Mouse (Mus musculus): ENCODE measurements at regions not wholly inside any gene's neighbourhood (a gene's known extent, or its start where the extent isn't known, plus 50 kb on each side); places are given as distances from the start of the nearest gene placed in this dataset.

GRCm38 (mm10) chr1:57470356-57470755, 63.5 kb upstream of the Tyw5 start:
- no peak for DNase-seq (ENCODE audit: low read depth, low spot score)

DNA sequence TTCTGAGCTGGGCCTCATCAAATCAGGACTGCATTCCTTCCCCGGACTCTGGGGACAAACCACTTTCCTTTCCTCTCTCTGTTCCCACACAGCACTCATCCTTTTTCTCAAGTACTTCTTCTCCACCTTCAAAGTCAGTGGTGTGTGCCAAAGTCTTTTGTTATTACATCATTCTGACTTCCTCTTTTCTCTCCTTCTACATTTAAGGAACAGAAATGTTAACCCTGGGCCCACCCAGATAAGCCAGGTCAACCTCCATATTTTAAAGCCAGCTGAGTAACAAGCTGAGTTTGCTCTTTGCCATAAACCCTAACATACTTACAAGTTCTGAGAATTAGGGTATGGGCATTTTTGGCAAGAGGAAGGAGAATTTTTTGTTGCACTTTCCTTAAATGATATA, 65.3 kb upstream of the Tyw5 start:
- no peak for DNase-seq (ENCODE audit: low read depth, low spot score)

DNA sequence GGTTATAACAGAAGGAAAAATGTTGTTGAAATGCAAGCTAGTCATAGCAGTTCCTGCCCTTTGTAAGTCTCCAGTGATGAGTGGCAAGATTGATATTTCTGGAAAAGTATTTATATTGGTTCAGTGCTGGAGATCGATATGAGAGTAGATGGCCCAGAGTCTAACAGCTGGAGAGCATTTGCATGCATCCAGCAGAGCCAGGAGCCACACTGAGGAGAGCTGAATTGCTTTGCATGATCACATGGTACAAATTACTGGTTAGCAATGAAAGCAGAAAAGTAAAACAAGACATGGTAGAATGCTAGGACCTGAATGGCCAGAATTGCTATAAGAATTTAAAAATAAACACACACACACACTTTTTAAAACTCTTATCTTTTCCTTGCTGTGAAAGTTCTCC, 70.8 kb upstream of the Tyw5 start:
- DNase-seq (ENCODE audit: low read depth, low spot score) = no peak

DNA sequence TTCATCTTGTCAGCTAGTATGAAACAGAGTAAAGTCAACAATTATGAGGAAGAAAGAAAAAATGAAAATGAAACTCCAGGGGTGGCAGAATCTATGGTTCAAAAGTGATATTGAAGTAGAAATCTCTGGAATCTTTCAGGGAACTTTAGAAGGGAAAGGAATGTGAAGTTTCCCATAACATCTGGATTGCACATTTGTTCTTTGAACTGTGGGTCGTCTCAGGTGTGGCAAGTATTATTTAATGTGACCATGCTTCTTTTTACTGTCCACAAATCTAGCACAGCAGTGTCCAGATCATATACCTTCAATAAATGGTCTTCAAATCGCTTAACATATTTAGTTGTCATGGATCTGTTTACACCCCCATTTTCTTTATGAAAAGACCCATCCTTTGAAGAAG, 71.2 kb upstream of the Tyw5 start:
- peak; percentile 44 for DNase-seq (ENCODE audit: low read depth, low spot score)

GRCm38 (mm10) chr1:57478800-57479199, 71.9 kb upstream of the Tyw5 start:
- no peak for DNase-seq (ENCODE audit: low read depth, low spot score)

DNA sequence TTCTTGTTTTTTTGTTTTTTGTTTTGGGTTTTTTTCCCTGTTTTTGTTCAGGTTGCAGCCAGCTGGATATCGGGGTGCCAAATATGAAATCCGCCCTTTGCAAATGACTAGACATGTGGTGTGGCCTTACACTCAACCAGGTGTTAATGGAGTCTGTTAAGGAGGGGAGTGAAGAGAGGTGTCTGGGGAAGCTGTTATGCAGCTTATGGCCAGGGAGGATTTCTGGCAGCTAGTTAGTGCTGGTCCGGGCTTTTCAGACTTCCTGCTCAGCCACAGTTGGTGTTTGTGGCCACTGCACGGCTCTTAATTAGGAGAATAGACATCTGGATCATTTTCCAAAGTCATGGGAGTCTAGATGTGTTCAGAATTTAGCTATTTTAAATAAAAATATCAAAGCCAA, 72.7 kb upstream of the Tyw5 start:
- no peak for DNase-seq (ENCODE audit: low read depth, low spot score)

GRCm38 (mm10) chr1:57489176-57489575, 82.3 kb upstream of the Tyw5 start:
- no peak for DNase-seq (ENCODE audit: low read depth, low spot score)

- no peak for DNase-seq (ENCODE audit: low read depth, low spot score)
Observed at GRCm38 (mm10) chr1:57489588-57489987, 82.7 kb upstream of the Tyw5 start.

DNA sequence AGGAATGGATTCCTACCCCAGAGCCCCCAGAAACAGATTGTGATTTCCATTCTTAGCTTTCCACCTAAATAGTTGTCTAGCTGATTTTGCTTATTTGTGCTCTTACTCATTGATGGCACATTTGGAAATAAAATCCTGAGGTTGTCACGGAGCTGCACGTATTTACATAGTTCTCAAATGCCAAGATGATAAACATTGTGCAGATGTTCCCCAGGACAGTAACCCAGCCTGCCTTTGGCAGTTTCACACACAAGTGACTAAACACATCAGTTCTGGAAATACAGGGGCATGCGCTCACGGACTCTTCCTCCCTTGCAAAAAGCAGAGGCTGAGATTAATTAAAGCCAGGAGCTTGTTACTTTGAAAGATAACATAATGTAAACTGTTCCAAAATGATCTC, 83.1 kb upstream of the Tyw5 start:
- no peak for DNase-seq (ENCODE audit: low read depth, low spot score)

- DNase-seq (ENCODE audit: low read depth, low spot score) = no peak
Observed at GRCm38 (mm10) chr1:57492696-57493095, 85.8 kb upstream of the Tyw5 start.

GRCm38 (mm10) chr1:57497489-57498037, 90.7 kb upstream of the Tyw5 start:
- no peak for DNase-seq (ENCODE audit: low read depth, low spot score)

DNA sequence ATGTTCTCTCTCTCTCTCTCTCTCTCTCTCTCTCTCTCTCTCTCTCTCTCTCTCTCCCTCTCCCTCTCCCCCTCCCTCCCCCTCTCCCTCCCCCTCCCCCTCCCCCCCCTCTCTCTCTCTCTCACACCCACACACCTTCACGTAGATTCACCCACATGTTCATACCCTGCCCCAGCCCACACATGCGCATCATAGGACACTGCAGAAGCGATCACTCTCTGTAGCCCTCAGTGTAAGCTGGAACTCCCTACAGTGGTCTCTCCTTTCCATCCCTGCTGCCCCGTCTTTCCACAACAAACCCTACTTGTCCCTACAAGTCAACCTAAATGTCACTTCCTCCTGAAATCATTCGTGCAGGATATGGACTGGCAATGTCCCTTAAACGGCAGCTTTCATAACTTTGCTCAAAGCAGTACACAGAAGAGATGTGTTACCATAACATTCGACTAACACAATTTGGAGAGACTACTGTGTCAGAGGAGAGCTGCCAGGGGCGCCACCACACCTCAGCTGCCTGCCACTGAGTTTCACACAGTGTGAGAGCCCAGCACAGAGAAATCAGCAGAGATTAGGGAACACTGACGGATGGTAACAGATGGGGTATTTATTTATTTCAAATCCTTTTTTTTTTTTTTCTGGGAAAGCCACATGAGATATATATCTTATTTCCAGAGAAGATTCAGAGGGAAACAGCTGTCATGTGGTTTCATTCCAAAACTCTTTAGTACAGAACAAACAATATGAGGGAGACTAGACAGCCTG, 103.6 kb upstream of the Tyw5 start:
- DNase-seq (ENCODE audit: low read depth, low spot score) = no peak

DNA sequence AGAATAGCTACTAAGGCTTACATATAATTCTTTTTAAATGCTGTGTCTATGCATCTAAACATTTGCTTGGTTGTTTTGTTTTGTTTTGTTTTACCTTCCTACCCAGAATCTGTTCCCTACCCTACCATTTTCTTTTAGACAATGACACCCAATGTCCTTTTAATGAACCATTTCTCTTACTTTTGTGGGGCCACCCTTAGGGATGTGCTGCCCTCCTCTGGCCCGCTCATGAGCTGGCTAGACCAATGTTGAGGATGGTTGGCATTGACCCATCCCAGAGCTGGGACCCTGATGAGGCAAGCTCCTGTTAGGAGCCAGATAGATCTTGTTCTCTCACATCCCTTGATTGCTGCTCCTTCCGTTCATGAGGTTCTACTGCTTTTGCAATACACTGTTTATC, 105.0 kb upstream of the Tyw5 start:
- no peak for DNase-seq (ENCODE audit: low read depth, low spot score)

- DNase-seq (ENCODE audit: low read depth, low spot score) = no peak
Observed at GRCm38 (mm10) chr1:57512516-57512915, 105.6 kb upstream of the Tyw5 start.

DNA sequence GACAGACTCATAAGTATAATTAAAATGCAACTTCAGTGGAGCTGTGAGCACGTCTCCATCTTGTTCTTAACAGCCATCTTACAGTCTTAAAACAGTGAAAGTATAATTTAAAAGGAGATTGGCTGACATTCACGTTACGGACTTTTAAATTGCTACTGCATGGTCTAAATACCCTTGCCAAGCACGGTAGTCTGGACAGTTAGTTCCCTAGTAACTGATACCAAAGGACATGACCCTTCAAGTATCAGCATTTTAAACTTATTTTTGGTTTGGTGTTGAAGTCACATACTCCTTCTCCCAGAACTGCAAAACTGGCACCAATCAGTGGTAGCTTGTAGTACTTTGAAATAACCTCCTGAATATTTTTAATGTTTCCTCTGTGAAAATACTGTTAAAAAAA, 119.1 kb upstream of the Tyw5 start:
- no peak for DNase-seq (ENCODE audit: low read depth, low spot score)

DNA sequence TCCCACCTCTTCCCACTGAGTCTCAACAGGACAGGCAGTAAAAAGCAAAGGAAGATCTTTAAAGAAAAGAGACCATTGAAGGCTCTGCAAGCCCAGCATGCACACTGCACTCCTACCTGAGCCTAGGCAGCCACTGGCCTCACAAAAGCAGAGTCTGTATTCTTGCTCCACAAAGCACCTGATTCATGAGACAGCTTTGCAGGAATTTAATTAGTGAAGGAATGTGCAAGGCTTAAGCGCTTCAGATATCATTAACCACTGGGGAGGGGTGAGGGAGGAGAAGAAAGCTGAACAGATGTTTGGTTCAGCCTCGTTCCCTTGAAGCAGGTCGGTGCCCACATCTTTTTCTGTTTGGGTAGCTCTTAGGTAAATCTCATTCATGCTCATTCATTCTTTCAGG, 121.8 kb upstream of the Tyw5 start:
- peak; percentile 48 for DNase-seq (ENCODE audit: low read depth, low spot score)

DNA sequence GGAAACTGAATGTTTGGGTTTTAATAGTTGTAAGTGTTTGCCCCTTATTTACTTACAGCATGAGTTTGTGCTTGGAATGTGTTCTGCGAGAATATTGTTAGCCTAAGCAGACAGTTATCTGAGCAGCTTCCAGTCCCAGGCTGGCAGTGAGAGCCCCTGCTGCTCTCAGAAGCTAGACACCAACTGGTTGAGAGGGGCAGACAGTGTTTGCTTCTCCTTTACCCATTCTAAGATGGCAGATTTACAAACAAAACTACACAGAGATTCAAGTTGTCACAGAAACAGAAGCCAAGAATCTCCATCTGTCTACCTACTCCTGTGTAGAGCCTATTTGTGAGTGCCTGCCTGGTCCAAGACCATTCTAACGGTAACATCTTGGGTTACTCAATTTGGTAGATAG, 122.4 kb upstream of the Tyw5 start:
- DNase-seq (ENCODE audit: low read depth, low spot score) = no peak

GRCm38 (mm10) chr1:57537369-57537768, 130.5 kb upstream of the Tyw5 start:
- no peak for DNase-seq (ENCODE audit: low read depth, low spot score)

- DNase-seq (ENCODE audit: low read depth, low spot score) = no peak
Observed at GRCm38 (mm10) chr1:57544684-57545083, 137.8 kb upstream of the Tyw5 start.

DNA sequence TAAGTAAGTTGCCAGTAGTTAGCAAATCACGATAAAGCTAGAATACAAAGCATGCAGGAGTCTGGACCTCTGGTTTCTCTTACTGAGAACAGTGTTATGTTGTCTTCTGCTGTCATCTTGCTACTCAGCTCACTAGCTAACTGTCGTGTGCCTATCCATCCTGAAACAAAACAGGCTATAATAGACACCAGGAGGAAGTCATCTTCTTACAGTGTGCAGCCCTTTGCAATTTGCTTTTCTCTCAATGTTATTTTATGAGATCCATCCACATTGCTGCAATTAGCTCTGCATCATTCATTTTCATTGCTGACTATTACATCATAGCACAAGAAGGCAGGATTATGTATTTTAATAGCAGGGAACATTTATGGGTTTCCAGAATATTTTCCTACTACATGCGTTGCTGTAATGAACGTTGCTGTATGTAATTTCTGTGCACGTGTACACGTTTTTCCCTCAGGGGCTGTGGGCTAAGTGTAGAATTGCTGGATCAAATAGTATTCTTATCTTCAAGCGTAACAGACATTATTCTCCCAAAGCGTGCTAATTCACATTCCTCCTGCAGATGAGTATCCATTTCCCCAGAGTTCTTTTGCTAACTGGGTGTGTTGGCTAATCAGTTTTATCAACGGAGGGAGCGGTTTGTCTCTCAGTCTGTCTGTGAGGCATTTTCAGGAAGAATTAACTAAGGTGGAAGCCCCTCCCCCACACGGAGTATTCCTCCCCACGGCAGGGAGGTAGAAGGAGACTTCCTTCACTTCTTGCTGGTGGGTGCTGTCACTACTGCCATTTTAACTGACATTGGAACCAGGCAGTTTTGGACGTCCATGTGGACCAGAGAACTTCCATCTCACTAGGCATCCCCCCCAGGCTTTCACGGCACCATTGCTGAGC, 139.1 kb upstream of the Tyw5 start:
- no peak for DNase-seq (ENCODE audit: low read depth, low spot score)

GRCm38 (mm10) chr1:57561517-57561916, 154.6 kb upstream of the Tyw5 start:
- DNase-seq (ENCODE audit: low read depth, low spot score) = no peak

- DNase-seq (ENCODE audit: low read depth, low spot score) = no peak
Observed at GRCm38 (mm10) chr1:57564676-57565075, 157.8 kb upstream of the Tyw5 start.

- no peak for DNase-seq (ENCODE audit: low read depth, low spot score)
Observed at GRCm38 (mm10) chr1:57572097-57572496, 165.2 kb upstream of the Tyw5 start.
